Mouse (Mus musculus) heart, adult 2 months (tissue): ENCODE measurements around the gene Ift122. TPM values are rescaled to one million over a fixed set of nuclear protein-coding genes. Genes with fewer than 3 reads are reported as not detected.

Experiments used
- DNase-seq, 2 experiments: peaks; one replicate each; pipeline ENCODE4 v3.0.0; 2021
- H3K27ac ChIP-seq: fragments of 200-600 bp; 2 replicates; pipeline ENCODE4 v1.8.1; 2022
- H3K27me3 ChIP-seq: fragments of 200-500 bp; 2 replicates; pipeline ENCODE4 v1.6.1; 2012; ENCODE audit warnings: mild to moderate bottlenecking, low read length, inconsistent platforms, mixed read lengths; ENCODE audit not compliant: control insufficient read depth, insufficient read depth
- H3K36me3 ChIP-seq: fragments of 200-500 bp; 2 replicates; pipeline ENCODE4 v1.6.1; 2012; ENCODE audit warnings: low read length, inconsistent platforms; ENCODE audit not compliant: control insufficient read depth, insufficient read depth
- H3K4me1 ChIP-seq: fragments of 200-500 bp; 2 replicates; pipeline ENCODE4 v1.6.1; 2011; ENCODE audit warnings: low read length; ENCODE audit not compliant: control insufficient read depth, insufficient read depth
- H3K4me3 ChIP-seq: fragments of 200-600 bp; 2 replicates; pipeline ENCODE4 v1.8.1; 2022
- H3K79me2 ChIP-seq: fragments of 200-500 bp; replicated peaks from 2 replicates; pipeline ENCODE4 v1.6.1; 2012; ENCODE audit warnings: mild to moderate bottlenecking, inconsistent platforms, low read length, moderate library complexity, mixed read lengths; ENCODE audit not compliant: control insufficient read depth, insufficient read depth
- H3K9ac ChIP-seq: fragments of 200-500 bp; 2 replicates; pipeline ENCODE4 v1.6.1; 2012; ENCODE audit warnings: low read depth, mild to moderate bottlenecking, control low read depth, inconsistent platforms, low read length, mixed read lengths
- CTCF ChIP-seq: fragments of 200-600 bp; IDR thresholded peaks from 2 replicates; pipeline ENCODE4 v1.8.1; 2022; ENCODE audit warnings: antibody characterized with exemption, mild to moderate bottlenecking, moderate library complexity
- EP300 ChIP-seq: fragments of 200-500 bp; IDR thresholded peaks from 2 replicates; pipeline ENCODE4 v1.6.1; 2011; ENCODE audit warnings: low read depth, low read length, control low read depth; ENCODE audit not compliant: insufficient read depth
- POLR2A ChIP-seq: fragments of 200-500 bp; IDR thresholded peaks from 2 replicates; pipeline ENCODE4 v1.6.1; 2011; ENCODE audit warnings: mild to moderate bottlenecking, low read depth, low read length, control low read depth; ENCODE audit not compliant: insufficient read depth
- WGBS: fragments of 180-500 bp; shearing (Covaris S2); methylation state at CpG from one replicate; pipeline ENCODE4 v1.1.7; 2018; 5-methylcytosine and 5-hydroxymethylcytosine counted together
- intact Hi-C: fragments of 180-260 bp; cut with DNase I; formaldehyde crosslinking; loops from one replicate; pipeline ENCODE4 v1.15.1; 2025
- polyA plus RNA-seq: library from polyadenylated mRNA; depleted of rRNA; stranded (reverse); fragments of >200 nt; gene quantifications from 2 replicates; pipeline ENCODE4 v1.2.3, GENCODE M21; 2012
- total RNA-seq, 2 experiments: library from RNA; stranded (reverse); gene quantifications; 2 replicates each; pipeline ENCODE4 v1.2.3; 2021

The Ift122 gene
- total and polyA plus RNA-seq, 3 experiments = 6.6 to 12.8 (median 7.3) TPM

DNA sequence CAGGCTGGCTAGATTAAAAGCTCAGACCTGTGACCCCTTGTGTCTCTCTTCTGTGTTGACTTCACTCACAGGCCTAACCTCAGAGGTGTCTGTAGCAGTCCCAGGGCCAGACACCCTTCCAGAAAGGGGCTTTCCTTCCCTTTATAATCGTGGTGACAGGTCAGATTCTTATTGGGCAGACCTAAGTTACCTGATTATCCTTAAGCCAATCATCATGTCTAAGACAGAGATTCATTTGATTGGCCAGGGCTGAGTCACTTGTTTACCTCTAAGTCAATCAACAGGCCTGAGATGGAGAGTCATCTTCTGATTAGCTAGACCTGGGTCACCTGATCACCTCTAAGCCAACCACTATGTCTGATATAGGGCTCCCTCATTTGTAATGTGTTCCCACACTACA is 85.5 kb downstream of the Ift122 start:
- TF ChIP-seq POLR2A = no peak
- no peak for TF ChIP-seq EP300
- no peak for TF ChIP-seq CTCF
- no peak overlapping the region for H3K9ac ChIP-seq
- H3K4me3 ChIP-seq = no peak overlapping the region
- no peak for DNase-seq
- 67% methylated on average over 1 of the region's 1 CpGs for whole genome bisulfite sequencing
- H3K27me3 ChIP-seq = no peaks in the 10 kb centered on the region
- H3K36me3 ChIP-seq = no peaks in the 10 kb centered on the region
- no peaks in the 10 kb centered on the region for H3K79me2 ChIP-seq
- peaks cover 2% of the 10 kb centered on the region for H3K4me1 ChIP-seq
- intact Hi-C loops = no loop called here
- H3K27ac ChIP-seq = no peak overlapping the region

DNA sequence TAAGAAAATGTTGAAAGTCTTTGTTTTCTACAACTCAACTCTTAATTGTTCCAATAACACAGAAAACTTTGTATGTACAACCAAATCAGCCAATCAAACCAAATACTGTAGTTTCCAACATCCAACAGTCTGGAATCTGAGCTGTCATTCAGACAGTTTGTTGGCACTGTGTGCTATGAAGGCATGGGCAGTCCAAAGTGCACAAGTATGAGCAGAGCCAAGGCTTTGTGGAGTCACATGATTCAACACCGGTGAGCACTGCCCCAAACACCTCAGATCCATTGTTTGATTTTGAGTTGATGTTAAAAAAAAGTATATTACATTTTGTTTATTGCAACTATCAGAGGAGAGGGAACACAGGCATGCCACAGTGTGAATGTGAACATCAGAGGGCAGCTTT is 87.3 kb downstream of the Ift122 start:
- H3K79me2 ChIP-seq = no peaks in the 10 kb centered on the region
- no peak for DNase-seq
- intact Hi-C loops = no loop called here
- TF ChIP-seq POLR2A (no peak), EP300 (no peak), CTCF (no peak)
- no peak overlapping the region for H3K27ac ChIP-seq
- peaks cover 2% of the 10 kb centered on the region for H3K4me1 ChIP-seq
- H3K36me3 ChIP-seq = no peaks in the 10 kb centered on the region
- WGBS = 16% methylated on average over 1 of the region's 1 CpGs
- no peaks in the 10 kb centered on the region for H3K27me3 ChIP-seq
- H3K9ac ChIP-seq = no peak overlapping the region
- no peak overlapping the region for H3K4me3 ChIP-seq

DNA sequence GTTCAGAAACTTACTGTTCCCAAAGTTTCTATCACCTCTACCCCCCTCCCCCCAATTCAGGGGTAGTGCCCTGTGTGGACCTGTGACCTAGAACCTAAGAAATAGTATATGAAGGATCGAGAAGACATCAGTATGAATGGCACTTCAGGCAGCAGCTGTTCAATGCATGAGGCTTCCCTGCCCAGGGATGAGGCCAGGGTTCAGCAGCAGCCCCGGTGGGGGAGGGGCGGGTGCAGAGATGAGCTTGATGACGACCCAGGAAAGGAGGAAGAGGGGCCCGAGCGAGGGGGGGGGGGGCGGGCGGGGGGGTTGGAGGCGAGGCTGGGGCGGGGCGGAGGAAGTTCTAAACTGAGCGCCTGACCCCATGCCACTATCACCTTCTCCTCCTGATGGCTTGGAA is 87.9 kb downstream of the Ift122 start:
- Histone ChIP-seq H3K27ac (no peak overlapping the region), H3K36me3 (no peaks in the 10 kb centered on the region), H3K27me3 (no peaks in the 10 kb centered on the region), H3K4me1 (peaks cover 2% of the 10 kb centered on the region), H3K9ac (no peak overlapping the region), H3K79me2 (no peaks in the 10 kb centered on the region), H3K4me3 (no peak overlapping the region)
- 19% methylated on average over 11 of the region's 12 CpGs for WGBS
- intact Hi-C loops = no loop called here
- TF ChIP-seq POLR2A (no peak), EP300 (no peak), CTCF (no peak)
- DNase-seq = no peak

DNA sequence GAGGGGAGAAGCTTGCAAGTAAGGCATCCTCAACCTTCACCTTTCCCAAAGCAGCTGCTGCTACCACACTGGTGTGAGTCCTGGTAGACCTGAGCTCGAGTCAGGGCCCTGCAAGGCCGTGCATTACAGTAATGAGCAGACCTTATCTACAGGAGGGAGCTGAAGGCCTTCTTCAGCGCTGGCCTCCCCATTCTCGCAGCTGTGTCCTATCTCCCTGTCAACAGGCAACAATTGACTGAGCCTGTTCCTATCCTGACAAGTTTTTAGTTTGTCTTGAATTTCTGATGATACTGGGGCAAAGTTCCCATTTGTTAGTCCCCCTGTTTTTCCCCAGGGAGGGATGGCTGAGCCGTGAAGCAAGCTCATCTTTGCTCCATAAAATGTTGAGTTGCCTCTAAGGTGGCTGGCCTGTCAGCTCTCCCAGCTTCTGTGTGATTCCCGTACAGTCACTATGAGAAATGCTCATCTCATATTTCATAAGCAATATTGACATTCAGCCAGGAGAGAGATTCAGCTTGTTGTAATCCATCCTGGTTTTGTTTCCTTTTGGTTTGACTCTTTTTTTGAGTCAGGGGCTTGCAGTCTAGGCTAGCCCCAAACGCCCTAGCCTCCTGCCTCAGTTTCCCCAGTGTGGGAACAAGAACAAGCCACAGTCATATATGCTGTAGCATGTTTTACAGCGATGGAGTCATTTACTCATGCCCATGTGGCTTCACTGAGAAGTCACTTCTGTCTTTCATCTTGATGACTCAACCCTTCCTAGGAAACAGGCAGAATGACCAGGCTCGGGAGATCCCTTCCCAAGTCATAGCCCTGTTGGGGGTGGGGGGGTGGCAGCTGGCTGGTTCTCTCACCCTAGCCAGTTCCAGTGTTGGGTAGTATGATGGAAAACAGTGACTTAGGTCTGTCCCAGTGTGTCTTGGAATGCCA is 90.5 kb downstream of the Ift122 start:
- Histone ChIP-seq H3K27ac (no peak overlapping the region; the same call in 1 of the 2 replicates), H3K9ac (no peak overlapping the region), H3K4me3 (no peak overlapping the region), H3K27me3 (no peaks in the 10 kb centered on the region), H3K36me3 (no peaks in the 10 kb centered on the region), H3K4me1 (peaks cover 2% of the 10 kb centered on the region), H3K79me2 (no peaks in the 10 kb centered on the region)
- peak in 1 of 2 experiments; percentile 41 for DNase-seq
- WGBS = 67% methylated on average over 9 of the region's 9 CpGs
- intact Hi-C loops = no loop called here
- TF ChIP-seq POLR2A (no peak), EP300 (no peak), CTCF (no peak)

DNA sequence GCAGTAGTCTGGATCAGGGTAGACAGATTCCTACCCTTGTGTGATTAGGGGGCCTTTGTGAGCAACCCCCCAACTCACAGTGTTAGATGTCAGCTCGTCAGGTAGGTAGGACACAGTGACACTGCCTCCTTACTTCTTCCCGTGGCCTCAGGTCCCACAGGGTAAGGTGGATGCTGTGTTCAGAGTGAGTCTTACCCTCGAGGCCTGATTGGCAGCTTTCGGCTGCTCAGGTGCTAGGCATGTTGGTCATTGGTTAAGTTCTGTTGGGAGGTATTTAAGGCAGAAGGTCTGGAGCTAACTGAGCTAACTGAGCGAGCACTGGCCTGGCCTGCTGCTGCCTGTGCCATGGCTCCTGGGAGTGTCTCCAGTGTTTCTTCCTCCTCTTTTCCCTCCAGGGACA is 91.4 kb downstream of the Ift122 start, which contains the start of gene H1foo:
H1foo (plus strand) TSS at position 301 of the 400 bp plus-strand sequence.
- H3K27ac ChIP-seq = no peak within 1 kb of the TSS
- no peaks in the 10 kb centered on the region for H3K79me2 ChIP-seq
- 94% methylated on average over 5 of the region's 5 CpGs for WGBS
- no peak within 1 kb of the TSS for H3K9ac ChIP-seq
- no peak within 1 kb of the TSS for H3K4me3 ChIP-seq
- DNase-seq = no peak
- no peaks in the 10 kb centered on the region for H3K36me3 ChIP-seq
- peaks cover 2% of the 10 kb centered on the region for H3K4me1 ChIP-seq
- no peaks in the 10 kb centered on the region for H3K27me3 ChIP-seq
- intact Hi-C loops = no loop called here
- TF ChIP-seq CTCF (no peak), EP300 (no peak), POLR2A (no peak)

DNA sequence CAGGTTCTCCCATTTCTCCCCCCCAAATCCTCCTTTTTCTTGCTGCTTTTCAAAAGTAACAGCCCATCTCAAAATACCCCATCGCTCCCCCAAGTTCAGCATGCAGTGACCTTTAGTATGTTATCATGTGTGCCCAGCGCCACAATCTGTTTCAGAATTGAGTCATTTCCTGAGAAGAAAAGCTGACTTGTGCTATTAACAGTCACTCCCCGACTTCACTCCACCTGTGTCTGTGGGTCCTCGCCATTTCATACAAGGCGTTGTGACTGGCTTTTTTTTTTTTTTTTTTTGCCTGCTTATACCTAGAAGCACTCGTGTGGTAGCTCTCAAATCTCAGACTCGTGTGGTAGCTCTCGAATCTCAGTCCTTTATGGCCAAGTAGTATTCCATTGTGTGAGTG is 92.4 kb downstream of the Ift122 start:
- H3K27me3 ChIP-seq = no peaks in the 10 kb centered on the region
- H3K4me1 ChIP-seq = peaks cover 2% of the 10 kb centered on the region
- TF ChIP-seq EP300 = no peak
- intact Hi-C loops = no loop called here
- H3K4me3 ChIP-seq = no peak overlapping the region
- H3K79me2 ChIP-seq = no peaks in the 10 kb centered on the region
- H3K9ac ChIP-seq = no peak overlapping the region
- H3K36me3 ChIP-seq = no peaks in the 10 kb centered on the region
- 75% methylated on average over 8 of the region's 8 CpGs for WGBS
- H3K27ac ChIP-seq = no peak overlapping the region
- no peak for DNase-seq
